Mouse (Mus musculus): ENCODE measurements around the gene Slc1a1. TPM values are rescaled to one million over a fixed set of nuclear protein-coding genes. Genes with fewer than 3 reads are reported as not detected.
A peak's percentile ranks its signal among the peaks of the same experiment; 100 is the strongest.

Gene Slc1a1
- 0.44 and 1.3 TPM in 2 replicates for polyA plus RNA-seq (2014; fragmentation: Nextera tagmentation; extraction: Ambion mirVana)

DNA sequence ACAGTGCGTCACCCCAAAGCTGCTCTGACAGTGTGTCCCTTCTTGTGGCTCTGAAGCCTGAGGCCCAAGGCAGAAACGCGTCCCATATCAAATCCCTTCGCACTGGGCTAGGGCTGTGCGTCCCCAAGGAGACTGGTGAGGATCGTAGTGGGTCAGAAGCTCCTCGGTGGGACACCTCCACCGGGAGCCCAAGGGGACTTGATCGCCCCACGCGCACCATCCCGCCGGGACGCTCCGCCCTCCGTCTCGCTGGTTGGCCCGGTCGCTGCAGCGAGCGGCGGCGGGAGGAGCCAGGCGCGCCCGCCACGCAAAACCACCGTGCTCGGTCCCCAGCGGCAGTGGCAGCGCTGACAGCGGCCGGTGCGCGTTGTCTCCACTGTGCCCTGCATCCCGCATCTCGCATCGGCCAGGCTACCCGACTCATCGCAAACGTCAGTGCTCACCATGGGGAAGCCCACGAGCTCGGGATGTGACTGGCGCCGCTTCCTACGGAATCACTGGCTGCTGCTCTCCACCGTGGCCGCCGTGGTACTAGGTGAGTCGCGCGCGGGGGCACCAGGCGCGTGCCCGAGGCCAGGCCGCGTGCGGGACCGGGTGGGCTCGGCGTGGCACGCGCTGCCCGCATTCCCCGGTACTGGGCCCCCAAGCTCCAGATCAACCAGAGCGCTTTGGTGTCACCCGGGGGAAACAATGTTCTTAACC lies at the start of gene Slc1a1:
TSS of gene Slc1a1 (plus strand) at position 252 of the 702 bp plus-strand sequence.
- peaks cover 13% of the 10 kb centered on the region for H3K27me3 ChIP-seq (ENCODE audit: control insufficient read depth, insufficient read depth, low read length)
- H3K9ac ChIP-seq (ENCODE audit: low read length), result peak within 1 kb of the TSS; percentile 59
- H3K4me3 ChIP-seq (ENCODE audit: low read depth, low read length), result peak within 1 kb of the TSS; percentile 57
- no peaks in the 10 kb centered on the region for H3K36me3 ChIP-seq (ENCODE audit: control insufficient read depth, insufficient read depth, low read length)
- H3K9me3 ChIP-seq (ENCODE audit: control insufficient read depth, low read length), result no peaks in the 10 kb centered on the region
- peak within 1 kb of the TSS; percentile 79 for H3K4me2 ChIP-seq
- WGBS, result under 1% methylated on average over 68 of the region's 68 CpGs
- no peak within 1 kb of the TSS for H3K27ac ChIP-seq (ENCODE audit: low read depth, low read length)
- peak; percentile 80 for ATAC-seq (ENCODE audit: low FRiP score)
- DNase-seq (ENCODE audit: low spot score, missing footprints), result peak; percentile 95
- no peaks in the 10 kb centered on the region for H3K4me1 ChIP-seq (ENCODE audit: control insufficient read depth, insufficient read depth, low read length)

DNA sequence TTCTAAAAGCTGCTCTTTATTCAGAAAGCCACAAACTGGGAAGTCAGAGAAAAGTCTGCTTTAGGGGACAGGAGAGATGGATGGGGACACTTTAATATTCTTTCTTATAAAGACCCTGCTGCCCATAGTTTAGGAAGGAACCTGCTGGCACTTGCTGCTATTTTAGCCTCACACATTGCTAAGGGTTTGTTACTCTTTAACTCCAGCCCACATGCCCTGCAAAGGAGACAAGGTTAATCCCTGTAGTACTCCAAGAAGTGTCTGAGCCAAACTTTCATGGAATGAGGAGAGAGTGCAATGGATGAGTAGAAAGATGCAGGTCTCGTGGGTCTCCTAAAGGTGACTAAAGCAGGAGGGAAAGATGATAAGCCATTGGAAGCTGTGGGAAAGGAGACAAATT lies 44.7 kb upstream of the Slc1a1 start:
- Histone ChIP-seq H3K4me3 (ENCODE audit: low read depth, low read length) (no peak overlapping the region), H3K27ac (ENCODE audit: low read depth, low read length) (no peak overlapping the region), H3K9me3 (ENCODE audit: control insufficient read depth, low read length) (no peaks in the 10 kb centered on the region), H3K4me2 (no peak overlapping the region), H3K27me3 (ENCODE audit: control insufficient read depth, insufficient read depth, low read length) (no peaks in the 10 kb centered on the region), H3K9ac (ENCODE audit: low read length) (no peak overlapping the region), H3K36me3 (ENCODE audit: control insufficient read depth, insufficient read depth, low read length) (no peaks in the 10 kb centered on the region), H3K4me1 (ENCODE audit: control insufficient read depth, insufficient read depth, low read length) (no peaks in the 10 kb centered on the region)
- no peak for ATAC-seq (ENCODE audit: low FRiP score)
- 77% methylated on average over 1 of the region's 1 CpGs for WGBS
- no peak for DNase-seq (ENCODE audit: low spot score, missing footprints)

DNA sequence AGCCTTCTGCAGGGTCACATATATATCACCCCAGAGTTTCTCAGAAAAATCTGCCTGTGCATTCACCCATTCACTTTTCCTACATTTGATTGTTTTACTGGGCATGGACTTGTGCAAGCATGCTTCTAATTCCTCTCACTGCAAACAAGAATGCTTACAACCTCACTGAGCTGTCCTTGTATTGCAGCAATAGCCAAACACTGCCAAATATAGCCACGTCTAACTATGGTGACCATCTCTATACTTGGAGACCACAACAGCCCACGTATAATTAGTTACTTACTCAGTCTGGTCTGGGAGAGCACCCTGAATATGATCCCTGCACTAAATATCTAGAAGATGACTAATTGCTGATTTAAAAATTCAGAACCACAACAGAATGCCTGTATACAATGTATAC lies 41.5 kb upstream of the Slc1a1 start:
- H3K4me3 ChIP-seq (ENCODE audit: low read depth, low read length), result no peak overlapping the region
- H3K9me3 ChIP-seq (ENCODE audit: control insufficient read depth, low read length), result no peaks in the 10 kb centered on the region
- H3K4me2 ChIP-seq, result no peak overlapping the region
- ATAC-seq (ENCODE audit: low FRiP score), result no peak
- 87% methylated on average over 2 of the region's 2 CpGs for WGBS
- DNase-seq (ENCODE audit: low spot score, missing footprints), result no peak
- H3K4me1 ChIP-seq (ENCODE audit: control insufficient read depth, insufficient read depth, low read length), result no peaks in the 10 kb centered on the region
- H3K27ac ChIP-seq (ENCODE audit: low read depth, low read length), result no peak overlapping the region
- no peak overlapping the region for H3K9ac ChIP-seq (ENCODE audit: low read length)
- no peaks in the 10 kb centered on the region for H3K36me3 ChIP-seq (ENCODE audit: control insufficient read depth, insufficient read depth, low read length)
- no peaks in the 10 kb centered on the region for H3K27me3 ChIP-seq (ENCODE audit: control insufficient read depth, insufficient read depth, low read length)

DNA sequence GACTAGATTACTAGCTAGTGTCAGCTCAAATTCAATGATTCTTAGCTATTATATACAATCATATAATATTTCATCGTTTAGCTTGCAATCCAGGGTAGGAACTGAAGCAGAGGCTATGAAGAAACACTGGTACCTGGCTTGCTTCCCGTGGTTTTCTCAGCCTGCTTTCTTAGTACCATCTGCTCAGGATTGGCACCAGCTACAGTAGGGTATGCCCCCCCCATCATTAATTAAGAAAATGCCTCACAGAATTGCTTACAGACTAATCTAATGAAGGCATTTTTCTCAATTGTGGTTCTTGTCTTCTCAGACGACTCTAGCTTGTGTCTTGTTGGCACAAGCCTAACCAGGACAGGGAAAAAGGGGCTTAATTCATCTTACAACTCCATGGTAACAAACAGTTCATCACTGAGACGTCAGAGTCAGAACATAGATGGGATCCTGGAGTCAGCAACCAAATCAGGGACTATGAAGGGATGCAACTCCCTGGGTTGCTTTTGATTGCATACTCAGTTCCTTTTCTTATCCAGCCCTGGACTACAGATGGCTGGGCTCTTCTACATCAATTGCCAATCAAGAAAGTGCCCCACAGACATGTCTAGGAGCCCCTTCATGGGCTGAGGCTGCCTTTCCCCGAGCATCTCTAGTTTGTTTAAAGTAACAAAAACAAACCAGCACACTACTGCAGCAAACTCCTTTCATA lies 38.6 kb upstream of the Slc1a1 start:
- WGBS, result 72% methylated on average over 5 of the region's 5 CpGs
- no peaks in the 10 kb centered on the region for H3K36me3 ChIP-seq (ENCODE audit: control insufficient read depth, insufficient read depth, low read length)
- no peak overlapping the region for H3K4me2 ChIP-seq
- H3K9me3 ChIP-seq (ENCODE audit: control insufficient read depth, low read length), result no peaks in the 10 kb centered on the region
- H3K4me3 ChIP-seq (ENCODE audit: low read depth, low read length), result no peak overlapping the region
- no peak overlapping the region for H3K27ac ChIP-seq (ENCODE audit: low read depth, low read length)
- H3K27me3 ChIP-seq (ENCODE audit: control insufficient read depth, insufficient read depth, low read length), result no peaks in the 10 kb centered on the region
- no peak overlapping the region for H3K9ac ChIP-seq (ENCODE audit: low read length)
- DNase-seq (ENCODE audit: low spot score, missing footprints), result no peak
- no peaks in the 10 kb centered on the region for H3K4me1 ChIP-seq (ENCODE audit: control insufficient read depth, insufficient read depth, low read length)
- ATAC-seq (ENCODE audit: low FRiP score), result no peak

DNA sequence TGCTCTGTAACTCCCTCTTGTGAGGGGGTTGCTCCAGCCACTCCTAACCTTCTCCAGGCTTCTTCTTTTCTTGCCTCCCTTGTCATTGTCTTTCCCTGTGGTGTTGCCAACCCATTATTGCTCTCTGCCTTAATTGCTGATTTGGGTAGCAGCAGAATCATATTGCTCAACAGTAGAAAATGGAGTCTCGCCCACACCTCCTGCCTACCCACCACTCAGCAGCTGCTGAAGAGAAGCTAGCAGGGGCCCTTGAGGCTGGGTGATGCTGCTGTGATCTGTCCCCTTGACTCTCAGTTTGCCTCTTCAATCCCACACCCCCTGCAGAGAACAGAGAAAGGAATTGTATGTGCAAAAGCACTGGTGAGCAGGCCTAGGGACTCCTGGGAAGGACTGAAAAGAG lies 37.9 kb upstream of the Slc1a1 start:
- ATAC-seq (ENCODE audit: low FRiP score), result no peak
- no peak overlapping the region for H3K4me3 ChIP-seq (ENCODE audit: low read depth, low read length)
- no peaks in the 10 kb centered on the region for H3K27me3 ChIP-seq (ENCODE audit: control insufficient read depth, insufficient read depth, low read length)
- H3K27ac ChIP-seq (ENCODE audit: low read depth, low read length), result no peak overlapping the region
- DNase-seq (ENCODE audit: low spot score, missing footprints), result no peak
- H3K4me2 ChIP-seq, result no peak overlapping the region
- H3K9me3 ChIP-seq (ENCODE audit: control insufficient read depth, low read length), result no peaks in the 10 kb centered on the region
- H3K9ac ChIP-seq (ENCODE audit: low read length), result no peak overlapping the region
- WGBS, result 89% methylated on average over 1 of the region's 1 CpGs
- no peaks in the 10 kb centered on the region for H3K4me1 ChIP-seq (ENCODE audit: control insufficient read depth, insufficient read depth, low read length)
- H3K36me3 ChIP-seq (ENCODE audit: control insufficient read depth, insufficient read depth, low read length), result no peaks in the 10 kb centered on the region

DNA sequence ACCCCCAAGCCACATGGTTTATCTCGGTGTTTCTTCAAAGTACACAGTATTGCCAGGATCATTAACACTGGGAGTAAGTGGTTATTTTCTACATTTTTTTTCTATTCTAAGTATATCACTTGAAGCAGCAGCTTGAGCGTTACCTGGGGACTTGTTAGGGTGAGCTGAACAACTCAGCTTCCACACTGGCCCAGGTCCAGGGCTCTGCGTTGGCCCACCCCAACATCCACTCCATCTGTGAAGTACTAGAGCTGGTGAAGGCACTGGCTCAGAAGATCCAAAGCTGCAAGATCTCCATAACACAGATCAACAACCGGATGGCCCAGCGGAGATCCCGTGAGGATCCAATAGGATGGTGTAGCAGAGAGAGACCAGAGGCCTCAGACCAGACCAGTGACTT lies 37.2 kb upstream of the Slc1a1 start:
- Histone ChIP-seq H3K4me3 (ENCODE audit: low read depth, low read length) (no peak overlapping the region), H3K9me3 (ENCODE audit: control insufficient read depth, low read length) (no peaks in the 10 kb centered on the region), H3K36me3 (ENCODE audit: control insufficient read depth, insufficient read depth, low read length) (no peaks in the 10 kb centered on the region), H3K4me1 (ENCODE audit: control insufficient read depth, insufficient read depth, low read length) (no peaks in the 10 kb centered on the region), H3K4me2 (no peak overlapping the region), H3K27ac (ENCODE audit: low read depth, low read length) (no peak overlapping the region), H3K9ac (ENCODE audit: low read length) (no peak overlapping the region), H3K27me3 (ENCODE audit: control insufficient read depth, insufficient read depth, low read length) (no peaks in the 10 kb centered on the region)
- 91% methylated on average over 6 of the region's 6 CpGs for WGBS
- ATAC-seq (ENCODE audit: low FRiP score) (no peak), DNase-seq (ENCODE audit: low spot score, missing footprints) (no peak)

DNA sequence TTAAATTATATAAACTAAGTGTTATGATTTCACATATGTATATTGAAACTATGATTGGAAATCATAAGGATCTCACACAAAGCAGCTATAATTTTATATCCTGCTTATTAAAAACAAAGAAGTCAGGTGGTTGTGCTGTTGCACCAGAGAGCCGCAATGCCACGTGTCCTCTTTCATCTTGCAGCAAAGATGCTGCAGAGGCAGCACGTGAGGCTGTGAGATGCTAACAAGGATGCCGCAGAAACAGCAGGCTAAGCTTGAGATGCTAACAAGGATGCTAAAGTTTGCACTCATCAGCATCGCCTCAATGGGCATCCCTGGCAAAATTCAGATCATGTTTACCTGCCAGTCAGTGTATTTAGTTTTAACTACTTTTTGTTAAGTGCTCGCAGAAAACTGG lies 34.4 kb upstream of the Slc1a1 start:
- ATAC-seq (ENCODE audit: low FRiP score) (no peak), DNase-seq (ENCODE audit: low spot score, missing footprints) (no peak)
- Histone ChIP-seq H3K36me3 (ENCODE audit: control insufficient read depth, insufficient read depth, low read length) (no peaks in the 10 kb centered on the region), H3K27ac (ENCODE audit: low read depth, low read length) (no peak overlapping the region), H3K4me2 (no peak overlapping the region), H3K4me1 (ENCODE audit: control insufficient read depth, insufficient read depth, low read length) (no peaks in the 10 kb centered on the region), H3K9me3 (ENCODE audit: control insufficient read depth, low read length) (no peaks in the 10 kb centered on the region), H3K27me3 (ENCODE audit: control insufficient read depth, insufficient read depth, low read length) (no peaks in the 10 kb centered on the region), H3K9ac (ENCODE audit: low read length) (no peak overlapping the region), H3K4me3 (ENCODE audit: low read depth, low read length) (no peak overlapping the region)
- 59% methylated on average over 6 of the region's 6 CpGs for WGBS

DNA sequence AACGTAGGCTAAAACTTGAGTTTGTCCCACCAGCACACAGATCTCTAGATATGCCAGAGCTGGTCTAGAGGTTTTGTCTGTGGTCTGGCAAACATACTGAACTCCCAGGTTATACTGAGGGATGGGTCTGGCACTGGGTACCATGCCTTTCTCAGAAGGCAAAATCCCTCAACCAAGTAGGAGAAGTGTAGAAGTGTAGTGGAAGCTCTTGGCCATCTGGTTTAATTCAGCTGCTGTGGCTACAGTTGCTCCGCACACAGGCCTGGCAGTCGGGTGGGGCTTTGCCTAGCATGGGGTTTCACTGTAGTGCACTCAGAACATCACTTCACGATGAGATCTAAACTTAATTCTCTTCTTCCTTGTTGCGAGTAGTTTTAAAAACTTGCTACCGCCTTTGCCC lies 28.6 kb upstream of the Slc1a1 start:
- ATAC-seq (ENCODE audit: low FRiP score) (no peak), DNase-seq (ENCODE audit: low spot score, missing footprints) (no peak)
- Histone ChIP-seq H3K4me2 (no peak overlapping the region), H3K4me3 (ENCODE audit: low read depth, low read length) (no peak overlapping the region), H3K36me3 (ENCODE audit: control insufficient read depth, insufficient read depth, low read length) (no peaks in the 10 kb centered on the region), H3K27ac (ENCODE audit: low read depth, low read length) (no peak overlapping the region), H3K9me3 (ENCODE audit: control insufficient read depth, low read length) (no peaks in the 10 kb centered on the region), H3K27me3 (ENCODE audit: control insufficient read depth, insufficient read depth, low read length) (no peaks in the 10 kb centered on the region), H3K9ac (ENCODE audit: low read length) (no peak overlapping the region), H3K4me1 (ENCODE audit: control insufficient read depth, insufficient read depth, low read length) (no peaks in the 10 kb centered on the region)
- WGBS, result 91% methylated on average over 6 of the region's 6 CpGs

DNA sequence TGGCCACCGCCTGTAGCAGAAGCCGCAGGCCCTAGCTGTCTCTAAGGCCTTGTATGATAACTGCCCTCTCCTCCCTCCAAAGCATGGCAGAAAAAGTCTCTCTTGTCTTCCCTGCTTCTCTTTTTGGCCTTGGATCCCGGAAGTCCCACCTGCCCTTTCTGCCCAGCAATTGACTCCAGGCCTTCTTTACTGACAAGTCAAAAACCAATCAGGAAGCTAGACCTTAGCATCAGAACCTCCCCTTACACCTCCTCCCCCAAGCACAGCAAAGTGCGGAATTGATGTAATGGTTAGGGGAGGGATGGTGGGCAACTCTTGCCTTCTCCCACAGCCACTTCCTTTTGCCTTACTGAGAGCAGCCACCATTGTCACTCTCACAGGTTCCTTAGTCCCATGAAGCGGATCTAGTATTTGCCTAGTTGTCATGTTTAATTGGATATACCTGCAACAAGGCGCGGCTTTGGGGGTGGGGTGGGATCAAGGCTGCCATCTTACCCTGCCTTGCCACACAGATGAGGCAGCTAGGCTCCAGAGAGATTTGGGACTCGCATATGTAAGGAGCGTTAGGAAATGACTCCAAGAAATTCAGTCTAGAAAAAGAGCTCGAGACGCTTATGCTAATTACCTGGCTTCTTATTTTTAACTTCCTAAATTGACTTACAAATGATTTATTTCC lies 27.9 kb upstream of the Slc1a1 start:
- no peak overlapping the region for H3K4me2 ChIP-seq
- ATAC-seq (ENCODE audit: low FRiP score), result no peak
- H3K27ac ChIP-seq (ENCODE audit: low read depth, low read length), result no peak overlapping the region
- no peaks in the 10 kb centered on the region for H3K36me3 ChIP-seq (ENCODE audit: control insufficient read depth, insufficient read depth, low read length)
- WGBS, result 92% methylated on average over 11 of the region's 11 CpGs
- no peak overlapping the region for H3K4me3 ChIP-seq (ENCODE audit: low read depth, low read length)
- no peaks in the 10 kb centered on the region for H3K27me3 ChIP-seq (ENCODE audit: control insufficient read depth, insufficient read depth, low read length)
- no peak for DNase-seq (ENCODE audit: low spot score, missing footprints)
- H3K9ac ChIP-seq (ENCODE audit: low read length), result no peak overlapping the region
- H3K4me1 ChIP-seq (ENCODE audit: control insufficient read depth, insufficient read depth, low read length), result no peaks in the 10 kb centered on the region
- H3K9me3 ChIP-seq (ENCODE audit: control insufficient read depth, low read length), result no peaks in the 10 kb centered on the region

All from midbrain, embryonic 11.5 days (tissue).